Mouse (Mus musculus) thymus, adult 2 months (tissue): ENCODE measurements at regions not wholly inside any gene's neighbourhood (a gene's known extent, or its start where the extent isn't known, plus 50 kb on each side); places are given as distances from the start of the nearest gene placed in this dataset.

Experiments
- CTCF ChIP-seq: fragments of 200-500 bp; IDR thresholded peaks from 2 replicates; pipeline ENCODE4 v1.5.1; 2012; ENCODE audit warnings: mild to moderate bottlenecking, control low read depth, low read length, moderate library complexity, borderline replicate concordance; ENCODE audit not compliant: control insufficient read depth, poor library complexity, insufficient read depth; ENCODE audit errors: extremely low read depth
- POLR2A ChIP-seq: fragments of 200-500 bp; IDR thresholded peaks from 2 replicates; pipeline ENCODE4 v1.6.1; 2012; ENCODE audit warnings: mild to moderate bottlenecking, low read length, control low read depth, moderate library complexity; ENCODE audit not compliant: control insufficient read depth, poor library complexity, insufficient read depth; ENCODE audit errors: extremely low read depth

GRCm38 (mm10) chr3:17801479-17801878 is 146.7 kb upstream of the Cypt12 start:
- TF ChIP-seq POLR2A (no peak), CTCF (no peak)
